Mouse (Mus musculus) embryo, embryonic 9.5 days (tissue): ENCODE measurements around the gene Kcns3.
"Not testable (repeated sequence)": the region's sequence is repeated elsewhere in the genome, so short reads cannot be mapped to it uniquely, and the experiment has no call there.

ENCODE experiments used
- DNase-seq: peaks from one replicate; pipeline ENCODE4 v3.0.0-alpha.2; 2017; ENCODE audit errors: extremely low spot score

Gene Kcns3

GRCm38 (mm10) chr12:11071079-11071478 is 79.8 kb downstream of the Kcns3 start:
- no peak for DNase-seq

- no peak for DNase-seq
These were observed 84.0 kb downstream of the Kcns3 start for GRCm38 (mm10) chr12:11066865-11067264.

- not testable (repeated sequence) for DNase-seq
These were observed 98.2 kb downstream of the Kcns3 start for GRCm38 (mm10) chr12:11052676-11053075.

GRCm38 (mm10) chr12:11041821-11042220 is 109.0 kb downstream of the Kcns3 start:
- DNase-seq, result no peak
